Mouse (Mus musculus): Measurements from ENCODE around the gene Odf3b.

The Odf3b gene

DNA sequence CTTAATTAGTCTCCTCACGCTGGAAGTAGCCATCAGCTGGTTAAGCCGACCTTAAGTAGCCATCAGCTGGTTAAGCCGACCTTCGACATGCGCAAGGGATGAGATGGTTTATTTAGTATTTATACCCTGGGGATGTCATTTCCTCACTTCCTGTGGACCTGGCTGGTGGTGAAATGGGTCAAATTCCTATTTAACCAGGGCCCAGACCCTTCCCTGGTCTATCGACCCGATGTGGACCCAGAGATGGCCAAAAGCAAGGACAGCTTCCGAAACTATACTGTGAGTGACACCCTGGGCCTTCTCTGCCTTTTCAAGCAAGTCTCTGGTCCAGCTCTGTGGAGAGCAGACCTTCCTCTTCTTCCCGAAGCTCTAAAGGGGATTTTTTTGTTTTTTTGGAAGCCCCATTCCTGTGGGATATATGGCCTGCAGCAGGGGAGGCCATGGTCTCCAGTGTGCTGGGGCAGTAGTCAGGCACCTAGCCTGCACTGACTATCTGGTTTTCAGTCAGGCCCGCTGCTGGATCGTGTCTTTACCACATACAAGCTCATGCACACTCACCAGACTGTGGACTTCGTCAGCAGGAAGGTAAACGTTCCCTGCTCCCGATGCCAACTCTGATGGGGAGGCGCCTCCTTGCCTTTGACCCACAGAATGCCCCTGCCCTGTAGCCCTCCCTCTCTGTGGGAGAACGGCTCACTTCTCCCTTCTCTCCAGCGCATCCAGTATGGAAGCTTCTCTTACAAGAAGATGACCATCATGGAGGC lies 44.1 kb downstream of the Odf3b start:
- no peak for DNase-seq

DNA sequence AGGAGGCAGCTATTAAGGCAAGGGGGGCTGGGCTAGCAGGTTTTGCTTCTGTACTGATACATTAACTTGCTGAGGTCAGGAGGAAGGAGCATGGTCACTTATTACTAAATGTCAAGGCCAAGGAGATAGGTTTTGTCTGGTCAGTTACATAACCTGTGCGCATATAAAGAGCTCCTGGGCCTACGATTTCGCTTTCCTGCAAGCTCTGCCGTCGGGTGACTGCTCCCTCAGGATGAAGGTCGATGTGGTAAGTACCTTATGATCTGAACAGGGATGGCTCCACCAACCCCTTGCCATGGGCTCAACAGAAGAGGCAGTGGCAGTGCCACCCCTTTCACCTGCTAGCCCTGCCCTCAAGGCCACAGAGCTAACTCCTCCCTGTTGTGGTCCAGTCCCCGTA lies 44.8 kb downstream of the Odf3b start, which contains the start of gene Miox:
TSS of gene Miox (plus strand) at position 128 of the 400 bp plus-strand sequence.
- DNase-seq = no peak
